Mouse (Mus musculus) MEL (cell line): ENCODE measurements around the gene Armcx5.

ENCODE experiments used
- CTCF ChIP-seq, 3 experiments: IDR thresholded peaks in 2 of 3; conservative IDR thresholded peaks in 1 of 3; 2 replicates each; pipeline ENCODE4 v1.5.1; 2011 to 2012; ENCODE audit warnings: low read length in 3 of 3, low read depth in 2 of 3, mild to moderate bottlenecking in 2 of 3, improper control_type of control experiment in 1 of 3, inconsistent platforms in 1 of 3, mixed read lengths in 1 of 3, moderate library complexity in 1 of 3; ENCODE audit not compliant: control insufficient read depth in 1 of 3, insufficient read depth in 1 of 3, poor library complexity in 1 of 3, severe bottlenecking in 1 of 3
- ELF1 ChIP-seq: IDR thresholded peaks from 2 replicates; pipeline ENCODE4 v1.6.1; 2014; ENCODE audit warnings: low read depth, mild to moderate bottlenecking, inconsistent platforms, low read length, improper control_type of control experiment, moderate library complexity
- EP300 ChIP-seq, 2 experiments: IDR thresholded peaks; 2 replicates each; pipeline ENCODE4 v1.6.1; 2011; ENCODE audit warnings: improper control_type of control experiment in 2 of 2, low read length in 2 of 2, low read depth in 1 of 2, mild to moderate bottlenecking in 1 of 2

- TF ChIP-seq EP300 (IDR thresholded peaks at IDR 0.05; ENCODE audit: low read depth in 1 of 2, low read length in 2 of 2), result no peak
- TF ChIP-seq ELF1, result no peak
- no peak for TF ChIP-seq CTCF (IDR thresholded peaks at IDR 0.05 in 2 of 3, conservative IDR thresholded peaks at IDR 0.05 in 1 of 3; ENCODE audit: control insufficient read depth in 1 of 3, insufficient read depth in 1 of 3, low read depth in 2 of 3, low read length in 3 of 3, poor library complexity in 1 of 3, severe bottlenecking in 1 of 3)
Observed at GRCm38 (mm10) chrX:135768043-135768548, 25.6 kb downstream of the Armcx5 start.
